In the genomic region with DNA sequence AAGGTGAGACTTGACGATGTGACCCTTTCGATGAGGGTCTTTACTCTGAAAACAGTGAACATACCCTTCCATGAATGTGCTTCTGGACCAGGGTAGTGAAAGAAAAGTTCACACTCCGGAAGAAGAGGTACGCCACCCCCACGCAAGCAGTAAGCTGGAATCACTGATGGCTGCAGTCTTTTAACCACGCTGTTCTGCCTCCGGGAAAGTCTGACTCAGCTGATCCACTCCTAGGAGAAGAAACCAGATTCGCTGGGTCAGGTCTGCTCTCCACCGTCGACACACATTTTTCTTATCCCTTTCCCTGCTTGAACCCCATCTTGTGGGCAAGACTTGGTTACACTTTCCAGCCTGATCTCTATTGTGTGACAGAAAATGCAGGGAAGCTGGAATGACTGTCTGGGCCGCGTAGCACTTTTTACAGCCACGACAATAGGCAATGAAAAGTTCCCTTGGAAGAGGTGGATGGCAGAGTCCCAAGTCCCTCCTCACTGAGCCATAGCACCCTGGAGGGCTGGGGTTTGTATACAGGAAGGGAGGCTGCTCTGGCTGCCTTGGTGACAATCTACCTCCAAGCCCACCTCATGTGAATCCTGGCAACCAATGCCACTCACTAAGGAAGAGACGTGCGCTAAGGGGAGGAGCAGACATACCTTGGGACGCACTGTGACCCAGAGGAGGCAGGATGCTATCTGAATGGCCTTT, we compare ENCODE assay signal across 8 mouse cellular contexts.
DNase-seq lines count a peak whose midpoint lies in the region; ATAC-seq and TF ChIP-seq lines count a peak whose summit lies in the region.
"Had no signal": no experiment of that assay in that cellular context is flagged by ENCODE, and none has a peak within 500 bp of the region (broad histone marks: within the 10 kb centered on the region; RNA-seq: fewer than 3 reads in every experiment).

No protein-coding gene starts in this region.

- no peaks in the 10 kb centered on the region for H3K27me3 ChIP-seq in intestine, embryonic 15.5 days (replicated peaks)
- H3K27me3 ChIP-seq: midbrain, embryonic 12.5 days had no signal

- no peaks in the 10 kb centered on the region for H3K9me3 ChIP-seq in intestine, embryonic 15.5 days
- H3K9me3 ChIP-seq: midbrain, embryonic 12.5 days had no signal

- no peaks in the 10 kb centered on the region for H3K4me1 ChIP-seq in intestine, embryonic 15.5 days (replicated peaks)
- H3K4me1 ChIP-seq: midbrain, embryonic 12.5 days had no signal

- no peak for ATAC-seq in inflammation-experienced regulatory T-cells, adult 6 months
- ATAC-seq in intestine, embryonic 15.5 days = no peak; the same call in 1 of the 2 replicates

- H3K36me3 ChIP-seq in intestine, embryonic 15.5 days = no peaks in the 10 kb centered on the region
- H3K36me3 ChIP-seq: midbrain, embryonic 12.5 days had no signal

- TF ChIP-seq CTCF in layer of hippocampus, adult 2 months (conservative IDR thresholded peaks at IDR 0.05) = no peak

- no peak overlapping the region for H3K4me2 ChIP-seq in intestine, embryonic 15.5 days (replicated peaks)
- H3K4me2 ChIP-seq: midbrain, embryonic 12.5 days had no signal

- H3K9ac ChIP-seq in intestine, embryonic 15.5 days = no peak overlapping the region
- H3K9ac ChIP-seq: midbrain, embryonic 12.5 days had no signal

- peak overlapping the region; percentile 24 for H3K4me3 ChIP-seq in layer of hippocampus, adult 2 months
- H3K4me3 ChIP-seq in intestine, embryonic 15.5 days (replicated peaks) = no peak overlapping the region
- H3K4me3 ChIP-seq: midbrain, embryonic 12.5 days had no signal

- peak overlapping the region; percentile 78 for H3K27ac ChIP-seq in layer of hippocampus, adult 2 months
- no peak overlapping the region for H3K27ac ChIP-seq in intestine, embryonic 15.5 days
- H3K27ac ChIP-seq: midbrain, embryonic 12.5 days had no signal

- WGBS in intestine, embryonic 15.5 days = 65% methylated on average over 16 of the region's 16 CpGs

- peak in 1 of 2 experiments; percentile 24 for DNase-seq in layer of hippocampus, adult 2 months (ENCODE audit: low spot score in 2 of 2)
- DNase-seq in layer of hippocampus, adult 9-11 months = no peak
- peak; percentile 29 for DNase-seq in frontal cortex, postnatal 36 days (ENCODE audit: low spot score in 2 of 2)
- DNase-seq in heart, postnatal 4 days = peak; percentile 57
- DNase-seq in lung, postnatal 10 days = peak; percentile 57
